Mouse (Mus musculus) layer of hippocampus, adult 8-10 months (tissue): ENCODE data around the gene Igsf23. TPM values are rescaled to one million over a fixed set of nuclear protein-coding genes. Genes with fewer than 3 reads are reported as not detected.

Experiments
- total RNA-seq, 4 experiments: library from RNA; stranded (reverse); gene quantifications; 2 replicates each; pipeline ENCODE4 v1.2.4; 2022

Gene Igsf23
- total RNA-seq, 4 experiments from 2014 or later = 0.20 TPM; not detected in 3

Other genes with a start within 250 kb of the Igsf23 start
- 100 to 1,000 TPM; 104 to 112 (median 109) TPM for gene Tomm40, start 235.3 kb downstream of the Igsf23 start, total RNA-seq
- gene Nectin2, start 200.3 kb downstream of the Igsf23 start, total RNA-seq = 1 to 10 TPM; 5.7 to 8.2 (median 7.0) TPM
- 10 to 100 TPM; 11.0 to 15.2 (median 13.2) TPM for gene Bcam, start 179.7 kb downstream of the Igsf23 start, total RNA-seq
- gene Cblc, start 153.9 kb downstream of the Igsf23 start, total RNA-seq = not detected
- 10 to 100 TPM in 1 of 4 experiments, 1 to 10 TPM in 1, under 1 TPM in 2; 0.75 to 11.9 (median 2.3) TPM for gene Bcl3, start 128.0 kb downstream of the Igsf23 start, total RNA-seq
- gene Gm19345, start 98.8 kb downstream of the Igsf23 start, total RNA-seq = 1 to 10 TPM; 1.5 to 2.6 (median 2.2) TPM
- gene Ceacam16, start 89.5 kb downstream of the Igsf23 start, total RNA-seq = not detected
- not detected for gene Ceacam19, start 62.8 kb downstream of the Igsf23 start, total RNA-seq
- 10 to 100 TPM; 12.5 to 16.1 (median 13.8) TPM for gene Pvr, start 29.6 kb downstream of the Igsf23 start, total RNA-seq
- not detected for gene Ceacam20, start 14.7 kb upstream of the Igsf23 start, total RNA-seq
- not detected for gene Nlrp9b, start 40.7 kb upstream of the Igsf23 start, total RNA-seq
- gene Vmn1r91, start 148.9 kb upstream of the Igsf23 start, total RNA-seq = not detected
- gene Gm16442, start 171.8 kb upstream of the Igsf23 start, total RNA-seq = not detected
- gene Vmn1r93, start 188.3 kb upstream of the Igsf23 start, total RNA-seq = not detected
- gene Vmn1r94, start 217.6 kb upstream of the Igsf23 start, total RNA-seq = not detected
- gene Vmn1r95, start 243.0 kb upstream of the Igsf23 start, total RNA-seq = not detected